Mouse (Mus musculus) limb, embryonic 12.5 days (tissue): ENCODE results near the gene Crb2. TPM values are rescaled to one million over a fixed set of nuclear protein-coding genes. Genes with fewer than 3 reads are reported as not detected.

ENCODE experiments used
- ATAC-seq: fragments of 200-750 bp; cut with Nextera tagmentation; 2 replicates; pipeline ENCODE4 v1.8.0; 2017; ENCODE audit warnings: low read depth, moderate TSS enrichment; ENCODE audit not compliant: insufficient number of reproducible peaks, insufficient read depth, low FRiP score, low TSS enrichment
- H3K27ac ChIP-seq: fragments of 300-500 bp; sonication (generic); 2 replicates; pipeline ENCODE4 v1.5.1; 2016; ENCODE audit warnings: mild to moderate bottlenecking, moderate library complexity
- H3K27me3 ChIP-seq: fragments of 300-500 bp; sonication (generic); 2 replicates; pipeline ENCODE4 v1.6.1; 2016; ENCODE audit warnings: mild to moderate bottlenecking, moderate library complexity
- H3K36me3 ChIP-seq: fragments of 300-500 bp; sonication (generic); 2 replicates; pipeline ENCODE4 v1.6.1; 2016; ENCODE audit warnings: mild to moderate bottlenecking, moderate library complexity
- H3K4me1 ChIP-seq: fragments of 300-500 bp; sonication (generic); replicated peaks from 2 replicates; pipeline ENCODE4 v1.6.1; 2016
- H3K4me2 ChIP-seq: fragments of 300-500 bp; sonication (generic); 2 replicates; pipeline ENCODE4 v1.6.1; 2016; ENCODE audit warnings: mild to moderate bottlenecking, moderate library complexity
- H3K4me3 ChIP-seq: fragments of 300-500 bp; sonication (generic); replicated peaks from 2 replicates; pipeline ENCODE4 v1.5.1; 2016; ENCODE audit warnings: mild to moderate bottlenecking
- H3K9ac ChIP-seq: fragments of 300-500 bp; sonication (generic); replicated peaks from 2 replicates; pipeline ENCODE4 v1.6.1; 2016; ENCODE audit warnings: mild to moderate bottlenecking, moderate library complexity
- H3K9me3 ChIP-seq: fragments of 300-500 bp; sonication (generic); 2 replicates; pipeline ENCODE4 v1.6.1; 2016; ENCODE audit warnings: mild to moderate bottlenecking, moderate library complexity
- WGBS: fragments of 180-500 bp; shearing (Covaris S2); methylation state at CpG from one replicate; pipeline ENCODE4 v1.1.7; 2016; 5-methylcytosine and 5-hydroxymethylcytosine counted together
- polyA plus RNA-seq: library from polyadenylated mRNA; unstranded; fragments of >200 nt; fragmentation: Nextera tagmentation; extraction: Ambion mirVana; gene quantifications from 2 replicates; pipeline ENCODE4 v1.2.1, GENCODE M21; 2016

Gene Crb2
- 0.92 and 0.95 TPM in 2 replicates for polyA plus RNA-seq

DNA sequence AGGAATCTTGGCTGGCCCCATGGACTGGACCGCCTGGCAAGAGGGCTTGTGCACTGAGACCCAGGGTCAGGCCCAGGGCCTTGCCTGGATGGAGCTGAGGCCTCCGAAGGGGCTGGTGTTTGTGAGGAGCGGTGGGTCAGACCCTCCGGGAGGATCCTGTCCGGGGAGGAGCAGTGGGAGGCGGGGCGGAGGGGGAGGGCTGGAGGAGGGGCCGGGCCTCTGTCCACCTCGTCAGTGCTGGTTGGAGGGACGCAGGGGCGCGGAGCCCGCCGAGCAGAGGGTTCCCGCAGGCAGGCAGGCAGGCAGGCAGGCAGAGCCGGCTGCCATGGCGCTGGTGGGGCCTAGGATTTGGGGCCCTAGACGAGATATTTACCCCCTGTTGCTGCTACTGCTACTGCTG lies at the start of gene Crb2:
TSS of gene Crb2 (plus strand) at position 234 of the 400 bp plus-strand sequence.
- Histone ChIP-seq H3K27me3 (peaks cover 48% of the 10 kb centered on the region), H3K9ac (peak within 1 kb of the TSS; percentile 47; the same call in 1 of the 2 replicates), H3K4me2 (peak within 1 kb of the TSS; percentile 57), H3K4me1 (peaks cover 48% of the 10 kb centered on the region), H3K9me3 (no peaks in the 10 kb centered on the region), H3K4me3 (peak within 1 kb of the TSS; percentile 31), H3K27ac (no peak within 1 kb of the TSS), H3K36me3 (no peaks in the 10 kb centered on the region)
- WGBS, result 7% methylated on average over 17 of the region's 18 CpGs
- ATAC-seq, result no peak

DNA sequence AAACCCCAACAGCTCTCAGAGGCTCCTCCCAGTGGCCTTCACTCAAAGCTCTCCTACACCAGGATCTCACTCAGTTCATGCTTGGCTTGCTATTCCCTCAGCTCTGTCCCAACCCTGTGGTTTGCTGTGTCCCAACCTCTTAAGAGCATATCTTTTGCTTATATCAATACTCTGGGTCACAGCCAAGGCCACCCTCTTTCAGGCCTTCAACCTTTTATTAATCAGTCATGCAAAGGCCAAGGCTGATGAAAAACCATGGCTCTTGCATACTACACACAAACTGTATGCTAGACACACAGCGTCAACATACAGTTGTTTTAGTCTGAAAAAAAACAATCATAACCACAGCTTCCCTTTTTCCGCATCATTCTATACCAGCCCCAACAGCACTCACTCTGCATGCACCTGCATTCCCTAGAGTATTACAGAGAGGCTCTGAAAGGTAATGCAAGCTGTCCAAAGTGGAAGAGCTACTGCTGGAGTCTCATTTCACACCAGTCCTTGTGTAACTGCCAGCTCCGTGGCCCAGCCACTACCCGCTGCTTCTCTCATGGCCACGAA lies 44.7 kb upstream of the Crb2 start:
- Histone ChIP-seq H3K4me1 (peaks cover 7% of the 10 kb centered on the region; the same call in 1 of the 2 replicates), H3K27ac (no peak overlapping the region), H3K9ac (no peak overlapping the region), H3K4me2 (no peak overlapping the region), H3K9me3 (no peaks in the 10 kb centered on the region), H3K4me3 (no peak overlapping the region), H3K36me3 (no peaks in the 10 kb centered on the region), H3K27me3 (no peaks in the 10 kb centered on the region)
- ATAC-seq, result no peak
- WGBS, result 88% methylated on average over 5 of the region's 5 CpGs

DNA sequence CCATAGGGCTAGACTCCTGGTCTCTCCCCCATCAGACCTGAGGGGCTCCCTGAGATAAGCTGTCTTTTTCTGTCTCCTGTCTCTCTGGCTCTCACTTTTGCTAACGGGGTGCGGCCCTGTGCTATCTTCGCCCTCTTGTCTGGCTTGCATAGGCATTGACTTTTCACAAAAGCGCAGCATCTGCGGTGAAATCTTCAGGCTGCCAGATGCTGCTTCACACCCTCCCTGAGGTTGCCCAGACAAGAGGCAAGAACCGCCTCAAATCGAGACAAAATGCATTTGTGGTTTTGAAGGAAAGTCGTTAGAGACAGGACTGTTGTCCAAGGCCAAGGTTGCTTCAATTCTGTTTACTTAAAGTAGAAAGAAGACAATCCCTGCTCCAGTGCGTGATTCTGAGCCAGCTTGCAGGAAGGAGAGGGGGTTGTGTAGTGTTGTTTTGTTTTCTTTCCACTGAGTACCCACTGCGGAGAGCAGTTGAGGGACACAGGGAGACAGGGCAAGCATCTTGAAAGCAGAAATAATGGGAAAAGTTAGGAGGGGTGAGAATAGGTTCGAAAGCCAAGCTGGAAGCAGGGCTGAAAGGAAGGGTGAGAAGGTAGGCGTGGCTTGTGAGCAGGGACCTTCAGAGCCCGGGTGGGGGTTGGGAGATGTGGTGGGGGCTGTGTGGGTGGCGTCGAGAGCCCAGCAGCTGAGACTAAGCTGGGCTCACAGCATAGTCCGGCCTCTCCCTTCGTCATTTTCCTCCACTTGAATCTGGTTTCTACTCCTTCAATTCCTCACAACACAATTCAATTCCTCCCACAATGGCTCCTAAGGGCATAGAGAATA lies 40.9 kb upstream of the Crb2 start:
- Histone ChIP-seq H3K27ac (no peak overlapping the region), H3K4me1 (peaks cover 7% of the 10 kb centered on the region; the same call in 1 of the 2 replicates), H3K9ac (peak overlapping the region; percentile 8; the same call in 1 of the 2 replicates), H3K27me3 (no peaks in the 10 kb centered on the region), H3K4me2 (peak overlapping the region; percentile 41), H3K9me3 (no peaks in the 10 kb centered on the region), H3K36me3 (no peaks in the 10 kb centered on the region), H3K4me3 (no peak overlapping the region)
- WGBS, result 19% methylated on average over 17 of the region's 17 CpGs
- ATAC-seq, result no peak

DNA sequence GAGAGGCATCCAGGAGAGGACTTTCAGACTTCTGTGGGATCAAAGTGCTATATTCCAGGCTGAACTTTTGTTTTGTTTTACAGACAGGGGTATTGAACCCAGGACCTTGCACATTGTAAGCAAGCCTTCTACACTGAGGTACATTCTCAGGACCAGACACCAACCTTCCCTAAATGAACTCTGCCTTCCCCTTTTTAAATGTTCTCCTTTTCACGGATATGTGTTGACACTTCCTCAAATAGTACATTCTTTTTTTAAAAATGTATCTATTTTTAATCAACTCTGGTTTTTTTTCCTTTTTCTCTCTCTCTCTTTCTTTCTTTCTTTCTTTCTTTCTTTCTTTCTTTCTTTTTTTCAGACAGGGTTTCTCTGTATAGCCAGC lies 40.3 kb upstream of the Crb2 start:
- peak overlapping the region; percentile 41 for H3K4me2 ChIP-seq
- ATAC-seq, result no peak
- H3K9ac ChIP-seq, result no peak overlapping the region
- no peak overlapping the region for H3K4me3 ChIP-seq
- no peaks in the 10 kb centered on the region for H3K36me3 ChIP-seq
- H3K4me1 ChIP-seq, result peaks cover 7% of the 10 kb centered on the region; the same call in 1 of the 2 replicates
- no peak overlapping the region for H3K27ac ChIP-seq
- WGBS, result 74% methylated on average over 1 of the region's 1 CpGs
- H3K9me3 ChIP-seq, result no peaks in the 10 kb centered on the region
- no peaks in the 10 kb centered on the region for H3K27me3 ChIP-seq

DNA sequence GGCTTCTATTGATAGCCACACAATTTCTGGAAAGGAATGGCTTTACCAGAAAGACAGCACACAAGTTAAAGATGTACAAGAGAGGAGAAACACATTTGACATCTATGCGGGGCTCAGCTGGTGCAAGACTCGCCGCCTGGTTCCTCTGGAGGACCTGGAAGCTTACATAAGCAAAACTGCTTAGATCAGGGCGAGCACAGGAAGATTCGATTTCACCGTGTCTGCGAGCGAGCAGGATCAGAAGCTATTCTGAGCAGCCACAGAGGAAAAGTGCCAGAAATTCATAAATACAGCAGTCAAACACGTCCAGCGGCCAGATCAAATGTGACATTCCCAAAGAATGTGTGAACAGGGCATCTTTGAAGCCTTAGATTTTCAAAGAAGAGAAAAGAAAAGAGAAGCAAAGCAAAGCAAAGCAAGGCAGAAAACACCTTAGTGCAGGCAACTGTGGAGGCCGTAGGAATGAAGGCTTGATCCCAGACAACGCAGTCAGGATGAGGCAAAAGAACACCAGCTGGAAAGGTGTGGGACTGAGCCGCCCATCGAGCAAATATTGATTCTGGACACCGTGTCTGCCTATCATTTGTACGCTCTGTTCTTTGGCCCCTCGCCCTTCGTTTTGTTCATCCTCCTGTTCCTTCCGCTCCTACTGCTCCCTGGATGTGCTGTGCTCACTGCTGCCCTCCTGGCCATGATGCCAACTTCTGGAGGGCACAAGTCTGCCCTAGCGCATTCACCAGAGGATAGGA lies 34.1 kb upstream of the Crb2 start:
- 79% methylated on average over 20 of the region's 20 CpGs for WGBS
- no peaks in the 10 kb centered on the region for H3K9me3 ChIP-seq
- no peak overlapping the region for H3K9ac ChIP-seq
- 0 out of 2 replicates have a peak, but pooled peaks cover 6% of the 10 kb centered on the region for H3K27me3 ChIP-seq
- ATAC-seq, result no peak
- H3K4me1 ChIP-seq, result 0 out of 2 replicates have a peak, but pooled peaks cover 6% of the 10 kb centered on the region
- no peak overlapping the region for H3K27ac ChIP-seq
- H3K4me2 ChIP-seq, result no peak overlapping the region
- H3K4me3 ChIP-seq, result no peak overlapping the region
- H3K36me3 ChIP-seq, result no peaks in the 10 kb centered on the region

DNA sequence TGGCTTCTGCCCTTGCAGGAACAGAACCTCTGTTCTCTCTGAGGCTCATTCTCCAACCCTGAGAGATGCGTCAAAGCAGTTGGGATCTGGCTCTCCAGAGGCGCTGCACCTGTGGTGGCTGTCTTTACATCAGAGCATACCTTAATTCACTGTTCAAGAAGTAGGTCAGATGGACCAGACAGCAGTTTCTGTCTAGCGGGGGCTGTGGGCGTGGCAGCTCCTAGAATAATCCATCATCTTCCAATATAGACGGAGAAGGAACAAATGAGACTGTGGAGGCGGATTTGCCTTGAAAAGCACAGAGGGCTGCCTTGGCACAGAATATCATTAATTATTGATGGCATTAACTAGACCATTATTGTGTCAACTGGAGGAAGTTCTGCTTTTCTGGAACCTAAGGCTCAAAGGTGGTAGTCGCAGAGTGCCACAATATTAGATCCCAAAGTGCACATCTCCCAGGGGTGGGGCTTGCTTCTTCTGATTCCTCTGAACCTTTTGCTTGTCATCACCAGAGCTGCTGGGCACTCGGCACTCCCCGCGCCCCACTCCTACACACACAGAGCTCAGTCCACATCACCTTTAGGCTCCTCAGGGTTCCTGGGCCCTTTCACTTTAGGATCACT lies 31.2 kb upstream of the Crb2 start:
- H3K9ac ChIP-seq, result no peak overlapping the region
- H3K9me3 ChIP-seq, result no peaks in the 10 kb centered on the region
- H3K27me3 ChIP-seq, result 0 out of 2 replicates have a peak, but pooled peaks cover 6% of the 10 kb centered on the region
- H3K4me2 ChIP-seq, result no peak overlapping the region
- ATAC-seq, result no peak
- no peak overlapping the region for H3K4me3 ChIP-seq
- no peaks in the 10 kb centered on the region for H3K36me3 ChIP-seq
- no peak overlapping the region for H3K27ac ChIP-seq
- WGBS, result 84% methylated on average over 10 of the region's 10 CpGs
- H3K4me1 ChIP-seq, result peaks cover 30% of the 10 kb centered on the region

DNA sequence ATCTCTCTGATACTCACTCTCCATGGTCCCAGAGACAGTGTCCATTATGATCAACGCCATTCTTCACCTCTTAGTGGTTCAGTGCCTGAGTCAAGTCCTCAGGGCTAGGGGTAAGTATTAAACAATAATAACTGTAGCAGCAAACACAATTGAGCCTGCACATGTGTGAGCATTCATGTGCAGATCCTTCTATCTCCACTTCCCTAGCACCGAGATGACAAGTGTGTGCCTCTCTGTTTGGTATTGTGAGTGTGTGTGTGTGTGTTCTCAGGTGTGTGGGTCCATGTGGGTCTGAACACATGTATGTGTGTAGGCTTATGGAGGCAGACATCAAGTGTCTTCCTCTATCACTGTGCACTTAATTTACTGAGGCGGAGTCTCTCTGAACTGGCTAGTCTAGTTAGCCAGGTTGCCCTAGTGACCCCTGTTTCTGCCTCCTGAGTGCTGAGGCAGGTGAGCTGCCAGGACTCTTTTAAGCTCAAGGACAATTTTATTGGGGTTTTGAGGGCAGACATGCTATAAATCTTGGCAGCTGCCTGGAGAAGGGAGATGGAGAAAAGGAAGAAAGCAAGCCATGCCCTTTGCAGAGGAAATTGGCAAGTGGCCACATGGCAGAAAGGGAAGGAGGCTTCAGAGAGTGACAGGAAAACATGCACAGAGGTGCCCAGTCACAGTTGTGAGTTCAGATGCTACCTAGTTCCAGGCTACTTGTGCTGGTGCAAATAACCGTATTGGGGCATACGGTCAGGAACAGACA lies 29.6 kb upstream of the Crb2 start:
- no peaks in the 10 kb centered on the region for H3K36me3 ChIP-seq
- H3K9me3 ChIP-seq, result no peaks in the 10 kb centered on the region
- peaks cover 30% of the 10 kb centered on the region for H3K4me1 ChIP-seq
- no peak overlapping the region for H3K4me2 ChIP-seq
- H3K4me3 ChIP-seq, result no peak overlapping the region
- no peak overlapping the region for H3K27ac ChIP-seq
- H3K27me3 ChIP-seq, result 0 out of 2 replicates have a peak, but pooled peaks cover 6% of the 10 kb centered on the region
- no peak for ATAC-seq
- WGBS, result 86% methylated on average over 5 of the region's 5 CpGs
- H3K9ac ChIP-seq, result no peak overlapping the region

DNA sequence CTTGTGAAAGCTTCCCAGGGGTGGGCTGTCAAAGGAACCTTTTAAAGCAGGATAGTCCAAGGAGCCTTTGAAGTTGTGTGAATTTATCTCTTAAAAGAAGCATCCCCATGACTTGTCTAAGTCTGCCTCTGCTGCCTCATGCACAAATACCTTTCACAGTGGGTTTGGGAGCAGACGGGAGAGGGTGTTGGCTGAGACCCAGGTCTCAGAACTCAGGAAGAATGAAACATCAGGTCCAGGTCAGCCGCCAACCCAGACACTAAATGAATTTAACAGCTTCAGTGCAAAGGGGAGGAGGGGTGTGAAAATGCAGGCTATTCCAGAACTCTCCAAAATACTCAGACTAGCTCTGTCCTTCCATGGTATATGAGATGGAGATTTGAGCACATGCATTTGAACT lies 28.1 kb upstream of the Crb2 start:
- peaks cover 30% of the 10 kb centered on the region for H3K4me1 ChIP-seq
- ATAC-seq, result 0 out of 2 replicates have a peak, but pooled peaks have one; percentile 18
- no peaks in the 10 kb centered on the region for H3K9me3 ChIP-seq
- no peaks in the 10 kb centered on the region for H3K27me3 ChIP-seq
- H3K4me3 ChIP-seq, result no peak overlapping the region
- H3K27ac ChIP-seq, result peak overlapping the region; percentile 70
- H3K9ac ChIP-seq, result no peak overlapping the region
- no peak overlapping the region for H3K4me2 ChIP-seq
- 23% methylated on average over 2 of the region's 2 CpGs for WGBS
- no peaks in the 10 kb centered on the region for H3K36me3 ChIP-seq

DNA sequence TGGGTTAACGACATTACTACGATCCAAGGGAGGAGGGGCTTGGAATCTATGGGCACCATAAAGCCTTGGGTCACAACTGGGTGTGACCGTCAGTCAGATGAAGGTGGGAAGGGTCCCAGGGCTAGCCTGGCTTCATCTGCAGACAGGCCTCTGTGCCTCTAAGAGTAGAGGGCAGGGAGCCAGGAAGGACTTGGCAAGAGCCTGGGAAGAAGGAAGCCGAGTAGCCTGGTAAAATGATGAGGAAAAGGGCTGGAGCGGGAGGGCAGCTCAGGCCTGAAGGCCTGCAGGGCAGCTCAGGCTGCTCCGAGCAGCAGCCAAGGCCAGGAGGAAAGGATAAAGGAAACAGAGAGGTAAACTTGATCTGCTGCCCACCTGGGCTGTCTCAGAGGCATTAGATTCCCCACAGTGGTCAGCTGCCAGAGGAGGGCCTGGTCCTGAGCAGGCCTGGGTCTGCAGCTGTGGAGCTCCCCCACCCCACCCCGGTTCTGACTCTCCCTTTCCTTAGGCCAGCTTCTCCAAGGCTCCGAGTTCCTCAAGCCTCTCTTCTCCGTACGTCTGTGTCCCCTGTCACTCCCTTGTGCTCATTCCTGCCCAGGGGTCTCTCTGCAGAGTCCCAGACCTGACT lies 27.5 kb upstream of the Crb2 start:
- ATAC-seq, result no peak; the same call in 1 of the 2 replicates
- no peak overlapping the region for H3K4me3 ChIP-seq
- WGBS, result 27% methylated on average over 10 of the region's 10 CpGs
- no peaks in the 10 kb centered on the region for H3K36me3 ChIP-seq
- no peaks in the 10 kb centered on the region for H3K27me3 ChIP-seq
- no peak overlapping the region for H3K4me2 ChIP-seq
- peak overlapping the region; percentile 19; the same call in 1 of the 2 replicates for H3K9ac ChIP-seq
- H3K4me1 ChIP-seq, result peaks cover 30% of the 10 kb centered on the region
- no peaks in the 10 kb centered on the region for H3K9me3 ChIP-seq
- H3K27ac ChIP-seq, result peak overlapping the region; percentile 70

DNA sequence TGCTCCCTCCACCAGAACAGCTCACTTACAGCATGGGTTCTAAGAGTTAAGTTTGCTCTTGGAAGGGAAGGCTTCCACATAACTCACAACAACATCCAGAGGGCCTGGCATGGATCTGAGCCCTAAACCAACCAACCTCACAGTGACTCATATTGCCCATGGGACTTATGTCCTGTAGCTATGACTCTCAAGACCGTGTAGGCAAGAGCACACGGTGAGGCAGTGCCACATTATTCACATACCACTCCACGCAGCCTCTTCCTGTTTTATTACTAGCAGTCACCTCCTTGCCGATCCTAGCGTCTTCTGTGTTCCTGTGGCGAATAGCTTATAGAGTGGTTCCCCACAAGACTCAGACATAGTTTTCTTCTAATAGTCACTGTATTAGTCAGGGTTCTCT lies 26.7 kb upstream of the Crb2 start:
- Histone ChIP-seq H3K4me2 (no peak overlapping the region), H3K27me3 (no peaks in the 10 kb centered on the region), H3K36me3 (no peaks in the 10 kb centered on the region), H3K4me1 (peaks cover 30% of the 10 kb centered on the region), H3K9ac (no peak overlapping the region), H3K4me3 (no peak overlapping the region), H3K9me3 (no peaks in the 10 kb centered on the region), H3K27ac (peak overlapping the region; percentile 70; the same call in 1 of the 2 replicates)
- ATAC-seq, result no peak
- 58% methylated on average over 6 of the region's 6 CpGs for WGBS
